Mouse (Mus musculus): ENCODE data around the gene Ddx41.

DNA sequence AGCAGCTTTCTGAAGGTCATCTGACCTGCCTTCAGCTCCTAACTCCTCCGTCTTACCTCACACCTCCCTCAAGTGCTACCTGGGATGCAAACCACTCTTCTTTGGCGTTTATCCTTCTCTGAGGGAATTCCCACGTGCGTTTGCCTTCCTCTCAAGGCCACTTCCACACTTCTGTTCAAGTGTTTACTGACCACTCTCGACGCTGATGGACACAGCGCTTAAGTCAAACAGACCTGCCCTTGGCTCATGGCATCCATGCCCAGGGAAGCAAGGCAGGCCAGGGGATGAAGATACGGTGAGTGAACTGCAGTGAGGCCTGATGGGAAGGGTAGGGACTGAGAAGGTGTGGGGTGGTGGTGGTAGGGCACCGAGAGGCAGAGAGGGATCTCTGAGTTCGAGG is 35.9 kb downstream of the Ddx41 start:
- TF ChIP-seq CTCF (conservative IDR thresholded peaks at IDR 0.05; ENCODE audit: insufficient read depth, insufficient read length, low read depth, low read length), result no peak
- TF ChIP-seq POLR2A (IDR thresholded peaks at IDR 0.05; ENCODE audit: low read depth, low read length), result no peak
